Mouse (Mus musculus) layer of hippocampus, postnatal 36 days (tissue): ENCODE measurements around the gene Klhl15. TPM values are rescaled to one million over a fixed set of nuclear protein-coding genes. Genes with fewer than 3 reads are reported as not detected.
"Not testable (repeated sequence)": the region's sequence is repeated elsewhere in the genome, so short reads cannot be mapped to it uniquely, and the experiment has no call there.

Source experiments
- DNase-seq, 2 experiments: peaks; one replicate each; pipeline ENCODE4 v3.0.0; 2022
- microRNA-seq, 2 experiments: library from miRNA; unstranded; fragments of <30 nt; microRNA quantifications; one replicate each; pipeline ENCODE4 v1.2.0; 2021
- total RNA-seq, 2 experiments: library from RNA; stranded (reverse); gene quantifications; 2 replicates each; pipeline ENCODE4 v1.2.3; 2021

Klhl15 gene
- 10 to 100 TPM; 26.0 to 29.3 TPM for total RNA-seq

GRCm38 (mm10) chrX:94234532-94235189, at the start of gene Klhl15:
Klhl15 (plus strand) TSS chrX:94234599.
- DNase-seq = peak; percentile 78 to 83

GRCm38 (mm10) chrX:94185156-94185555, 49.2 kb upstream of the Klhl15 start:
- no peak for DNase-seq

- not testable (repeated sequence) for DNase-seq
Observed at GRCm38 (mm10) chrX:94193901-94194300, 40.5 kb upstream of the Klhl15 start.

- peak in 1 of 2 experiments; percentile 22 for DNase-seq
Observed at GRCm38 (mm10) chrX:94197789-94198188, 36.6 kb upstream of the Klhl15 start.

GRCm38 (mm10) chrX:94212264-94212596, 22.2 kb upstream of the Klhl15 start:
- no peak for DNase-seq

- peak; percentile 81 to 90 for DNase-seq
Observed at GRCm38 (mm10) chrX:94212597-94213321, 21.6 kb upstream of the Klhl15 start, which contains the start of gene Eif2s3x. Eif2s3x (minus strand) TSS chrX:94212862.

- DNase-seq = peak in 1 of 2 experiments; percentile 11
Observed at GRCm38 (mm10) chrX:94213384-94213783, 21.0 kb upstream of the Klhl15 start.

- DNase-seq = no peak
Observed at GRCm38 (mm10) chrX:94233432-94233831, 967 bp upstream of the Klhl15 start.

GRCm38 (mm10) chrX:94233936-94234531, 365 bp upstream of the Klhl15 start:
- no peak for DNase-seq

- DNase-seq = peak in 1 of 2 experiments; percentile 3
Observed at GRCm38 (mm10) chrX:94235190-94235555, 774 bp downstream of the Klhl15 start.

- no peak for DNase-seq
Observed at GRCm38 (mm10) chrX:94235601-94236000, 1.2 kb downstream of the Klhl15 start.

GRCm38 (mm10) chrX:94288923-94289322, 54.5 kb downstream of the Klhl15 start:
- DNase-seq = no peak

GRCm38 (mm10) chrX:94302928-94303327, 68.5 kb downstream of the Klhl15 start:
- no peak for DNase-seq

- DNase-seq = no peak
Observed at GRCm38 (mm10) chrX:94321036-94321902, 86.9 kb downstream of the Klhl15 start.

Small RNA genes lying within 50 kb of the gene (microRNA-seq; reads per million reads assigned to microRNA genes)
- gene Mir7673 = 0 reads per million in 2 experiments

Other genes with a start within 250 kb of the Klhl15 start
- 10 to 100 TPM; 32.0 to 35.0 TPM for gene Zfx, start 110.9 kb upstream of the Klhl15 start, total RNA-seq
- gene Eif2s3x, start 21.7 kb upstream of the Klhl15 start, total RNA-seq = 100 to 1,000 TPM in 1 of 2 experiments, 10 to 100 TPM in 1; 96.1 to 148 TPM
- under 1 TPM in 1 of 2 experiments, not detected in 1; 0.13 TPM for gene Fam90a1b, start 132.2 kb downstream of the Klhl15 start, total RNA-seq
- gene Apoo, start 132.5 kb downstream of the Klhl15 start, total RNA-seq = 10 to 100 TPM; 71.2 to 78.2 TPM